Mouse (Mus musculus) MEL (cell line): ENCODE data around the gene Chil1. TPM values are rescaled to one million over a fixed set of nuclear protein-coding genes. Genes with fewer than 3 reads are reported as not detected.

Experiments used
- DNase-seq: peaks from one replicate; pipeline ENCODE4 v3.0.0; 2011; ENCODE audit warnings: low read depth, low spot score
- H3K27ac ChIP-seq: 2 replicates; pipeline ENCODE4 v1.5.1; 2012; ENCODE audit warnings: low read depth, mild to moderate bottlenecking, control low read depth, low read length, moderate library complexity; ENCODE audit not compliant: control insufficient read depth
- H3K27me3 ChIP-seq, 2 experiments: fragments of 150-350 bp in 1 of 2; sonication (generic) in 1 of 2; 2 replicates each; pipeline ENCODE4 v1.6.1; 2012; ENCODE audit warnings: low read length in 2 of 2, mild to moderate bottlenecking in 2 of 2, improper control_type of control experiment in 1 of 2, moderate library complexity in 1 of 2; ENCODE audit not compliant: insufficient read depth in 2 of 2, control insufficient read depth in 1 of 2
- H3K36me3 ChIP-seq, 2 experiments: 2 replicates each; pipeline ENCODE4 v1.6.1; 2012 to 2014; ENCODE audit warnings: low read length in 2 of 2, improper control_type of control experiment in 1 of 2, inconsistent platforms in 1 of 2, mild to moderate bottlenecking in 1 of 2; ENCODE audit not compliant: insufficient read depth in 2 of 2, control insufficient read depth in 1 of 2
- H3K4me1 ChIP-seq, 2 experiments: fragments of 150-350 bp in 1 of 2; sonication (generic) in 1 of 2; 2 replicates each; pipeline ENCODE4 v1.6.1; 2012; ENCODE audit warnings: low read length in 2 of 2, improper control_type of control experiment in 1 of 2, mild to moderate bottlenecking in 1 of 2; ENCODE audit not compliant: insufficient read depth in 2 of 2, control insufficient read depth in 1 of 2
- H3K4me3 ChIP-seq, 2 experiments: fragments of 150-350 bp in 1 of 2; sonication (generic) in 1 of 2; 2 replicates each; pipeline ENCODE4 v1.5.1; 2012; ENCODE audit warnings: low read depth in 2 of 2, low read length in 2 of 2, mild to moderate bottlenecking in 2 of 2, moderate library complexity in 2 of 2, control low read depth in 1 of 2, improper control_type of control experiment in 1 of 2; ENCODE audit not compliant: control insufficient read depth in 1 of 2, insufficient read depth in 1 of 2
- H3K79me2 ChIP-seq: 2 replicates; pipeline ENCODE4 v1.6.1; 2012; ENCODE audit warnings: mild to moderate bottlenecking, low read length, moderate library complexity; ENCODE audit not compliant: control insufficient read depth, poor library complexity, insufficient read depth
- H3K9ac ChIP-seq: 2 replicates; pipeline ENCODE4 v1.6.1; 2012; ENCODE audit warnings: low read depth, mild to moderate bottlenecking, control low read depth, low read length, moderate library complexity; ENCODE audit not compliant: control insufficient read depth, poor library complexity, severe bottlenecking
- H3K9me3 ChIP-seq: fragments of 150-350 bp; sonication (generic); replicated peaks from 2 replicates; pipeline ENCODE4 v1.6.1; 2012; ENCODE audit warnings: mild to moderate bottlenecking, low read length, improper control_type of control experiment, moderate library complexity; ENCODE audit not compliant: insufficient read depth
- CHD1 ChIP-seq: IDR thresholded peaks from 2 replicates; pipeline ENCODE4 v1.6.1; 2012; ENCODE audit warnings: low read depth, mild to moderate bottlenecking, inconsistent platforms, low read length, improper control_type of control experiment
- CTCF ChIP-seq, 3 experiments: IDR thresholded peaks in 2 of 3; conservative IDR thresholded peaks in 1 of 3; 2 replicates each; pipeline ENCODE4 v1.5.1; 2011 to 2012; ENCODE audit warnings: low read length in 3 of 3, low read depth in 2 of 3, mild to moderate bottlenecking in 2 of 3, improper control_type of control experiment in 1 of 3, inconsistent platforms in 1 of 3, mixed read lengths in 1 of 3, moderate library complexity in 1 of 3; ENCODE audit not compliant: control insufficient read depth in 1 of 3, insufficient read depth in 1 of 3, poor library complexity in 1 of 3, severe bottlenecking in 1 of 3
- E2F4 ChIP-seq: IDR thresholded peaks from 2 replicates; pipeline ENCODE4 v1.6.1; 2011; ENCODE audit warnings: low read depth, low read length, improper control_type of control experiment, borderline replicate concordance
- ELF1 ChIP-seq: IDR thresholded peaks from 2 replicates; pipeline ENCODE4 v1.6.1; 2014; ENCODE audit warnings: low read depth, mild to moderate bottlenecking, inconsistent platforms, low read length, improper control_type of control experiment, moderate library complexity
- GABPA ChIP-seq: IDR thresholded peaks from 2 replicates; pipeline ENCODE4 v1.6.1; 2012; ENCODE audit warnings: low read depth, mild to moderate bottlenecking, inconsistent platforms, low read length, improper control_type of control experiment, moderate library complexity
- GATA1 ChIP-seq: IDR thresholded peaks from 2 replicates; pipeline ENCODE4 v1.6.1; 2011; ENCODE audit warnings: low read depth, low read length, improper control_type of control experiment
- KAT2A ChIP-seq: conservative IDR thresholded peaks from 2 replicates; pipeline ENCODE4 v1.6.1; 2012; ENCODE audit warnings: low read depth, low read length, improper control_type of control experiment, inconsistent platforms
- MAFK ChIP-seq: IDR thresholded peaks from 2 replicates; pipeline ENCODE4 v1.6.1; 2011; ENCODE audit warnings: low read depth, mild to moderate bottlenecking, low read length, improper control_type of control experiment, borderline replicate concordance
- MAX ChIP-seq: IDR thresholded peaks from 2 replicates; pipeline ENCODE4 v1.6.1; 2011; ENCODE audit warnings: low read length, improper control_type of control experiment
- MAZ ChIP-seq: IDR thresholded peaks from 2 replicates; pipeline ENCODE4 v1.6.1; 2012; ENCODE audit warnings: low read depth, mild to moderate bottlenecking, inconsistent platforms, low read length, improper control_type of control experiment
- MEF2A ChIP-seq: IDR thresholded peaks from 2 replicates; pipeline ENCODE4 v1.6.1; 2014; ENCODE audit warnings: low read depth, mild to moderate bottlenecking, inconsistent platforms, low read length, improper control_type of control experiment; ENCODE audit not compliant: poor library complexity, insufficient replicate concordance, severe bottlenecking; ENCODE audit errors: extremely low read depth
- NELFE ChIP-seq: IDR thresholded peaks from 2 replicates; pipeline ENCODE4 v1.6.1; 2011; ENCODE audit warnings: low read depth, low read length, improper control_type of control experiment
- POLR2A ChIP-seq, 2 experiments: IDR thresholded peaks; 2 replicates each; pipeline ENCODE4 v1.6.1; 2011 to 2012; ENCODE audit warnings: low read length in 2 of 2, mild to moderate bottlenecking in 2 of 2, control low read depth in 1 of 2, improper control_type of control experiment in 1 of 2, low read depth in 1 of 2, moderate library complexity in 1 of 2; ENCODE audit not compliant: control insufficient read depth in 1 of 2, insufficient read depth in 1 of 2, poor library complexity in 1 of 2
- POLR2AphosphoS2 ChIP-seq: IDR thresholded peaks from 2 replicates; pipeline ENCODE4 v1.6.1; 2011; ENCODE audit warnings: low read length, improper control_type of control experiment
- RAD21 ChIP-seq: IDR thresholded peaks from 2 replicates; pipeline ENCODE4 v1.6.1; 2011; ENCODE audit warnings: mild to moderate bottlenecking, low read depth, low read length, improper control_type of control experiment
- SIN3A ChIP-seq: IDR thresholded peaks from 2 replicates; pipeline ENCODE4 v1.6.1; 2012; ENCODE audit warnings: low read length, improper control_type of control experiment, inconsistent platforms
- TAL1 ChIP-seq: IDR thresholded peaks from 2 replicates; pipeline ENCODE4 v1.6.1; 2012; ENCODE audit warnings: mild to moderate bottlenecking, inconsistent platforms, low read length, moderate library complexity, mixed read lengths
- TCF12 ChIP-seq: IDR thresholded peaks from 2 replicates; pipeline ENCODE4 v1.6.1; 2014; ENCODE audit warnings: low read depth, mild to moderate bottlenecking, inconsistent platforms, low read length, improper control_type of control experiment, moderate library complexity
- UBTF ChIP-seq: IDR thresholded peaks from 2 replicates; pipeline ENCODE4 v1.6.1; 2012; ENCODE audit warnings: low read depth, mild to moderate bottlenecking, inconsistent platforms, low read length, improper control_type of control experiment, moderate library complexity, borderline replicate concordance; ENCODE audit not compliant: insufficient read depth
- USF1 ChIP-seq: IDR thresholded peaks from 2 replicates; pipeline ENCODE4 v1.6.1; 2014; ENCODE audit warnings: low read depth, mild to moderate bottlenecking, inconsistent platforms, low read length, improper control_type of control experiment, moderate library complexity
- USF2 ChIP-seq, 2 experiments: IDR thresholded peaks; 2 replicates each; pipeline ENCODE4 v1.6.1; 2011 to 2012; ENCODE audit warnings: improper control_type of control experiment in 2 of 2, low read length in 2 of 2, borderline replicate concordance in 1 of 2, inconsistent platforms in 1 of 2, low read depth in 1 of 2, mild to moderate bottlenecking in 1 of 2; ENCODE audit not compliant: insufficient read depth in 1 of 2
- ZC3H11A ChIP-seq: IDR thresholded peaks from 2 replicates; pipeline ENCODE4 v1.6.1; 2012; ENCODE audit warnings: low read depth, mild to moderate bottlenecking, inconsistent platforms, low read length, improper control_type of control experiment
- ZKSCAN1 ChIP-seq: IDR thresholded peaks from 2 replicates; pipeline ENCODE4 v1.6.1; 2012; ENCODE audit warnings: low read depth, mild to moderate bottlenecking, inconsistent platforms, low read length, improper control_type of control experiment, moderate library complexity
- ZMIZ1 ChIP-seq: IDR thresholded peaks from 2 replicates; pipeline ENCODE4 v1.6.1; 2012; ENCODE audit warnings: low read depth, mild to moderate bottlenecking, inconsistent platforms, low read length, improper control_type of control experiment, moderate library complexity
- ZNF384 ChIP-seq: IDR thresholded peaks from 2 replicates; pipeline ENCODE4 v1.6.1; 2012; ENCODE audit warnings: low read depth, mild to moderate bottlenecking, inconsistent platforms, low read length, improper control_type of control experiment
- polyA plus RNA-seq, 2 experiments: library from polyadenylated mRNA; stranded (reverse) in 1 of 2; unstranded in 1 of 2; fragments of >175 nt in 1 of 2; fragments of >200 nt in 1 of 2; gene quantifications; 2 replicates each; pipeline versions ENCODE4 v1.2.1 to v1.2.4; 2012; ENCODE audit warnings: low replicate concordance in 2 of 2, low read depth in 1 of 2; ENCODE audit not compliant: insufficient read length in 2 of 2, insufficient read depth in 1 of 2, missing spikeins in 1 of 2
- total RNA-seq: library from RNA; depleted of rRNA; stranded (reverse); fragments of 300-350 nt; gene quantifications from 2 replicates; pipeline ENCODE4 v1.2.3, GENCODE M21; 2012

Chil1 gene
- total and polyA plus RNA-seq, 3 experiments, result not detected

- DNase-seq, result no peak
- TF ChIP-seq UBTF (no peak), E2F4 (no peak), MAFK (no peak), TCF12 (no peak), ZKSCAN1 (no peak), CTCF (IDR thresholded peaks at IDR 0.05 in 2 of 3, conservative IDR thresholded peaks at IDR 0.05 in 1 of 3; ENCODE audit: control insufficient read depth in 1 of 3, insufficient read depth in 1 of 3, low read depth in 2 of 3, low read length in 3 of 3, poor library complexity in 1 of 3, severe bottlenecking in 1 of 3) (no peak), USF2 (IDR thresholded peaks at IDR 0.05; ENCODE audit: borderline replicate concordance in 1 of 2, insufficient read depth in 1 of 2, low read depth in 1 of 2, low read length in 2 of 2) (no peak), CHD1 (no peak)
- H3K27me3 ChIP-seq, result peaks cover 0 to 9% of the 10 kb centered on the region in 2 experiments; a peak in 1 of 4 replicates
- peaks cover 0 to 3% of the 10 kb centered on the region in 2 experiments; a peak in 1 of 4 replicates for H3K36me3 ChIP-seq
- H3K27ac ChIP-seq, result no peak overlapping the region
- H3K79me2 ChIP-seq, result no peaks in the 10 kb centered on the region
- no peak overlapping the region for H3K4me3 ChIP-seq
- H3K9ac ChIP-seq, result no peak overlapping the region
- H3K4me1 ChIP-seq, result peaks cover 3 to 20% of the 10 kb centered on the region in 2 experiments; a peak in 3 of 4 replicates
- no peaks in the 10 kb centered on the region for H3K9me3 ChIP-seq
Observed at GRCm38 (mm10) chr1:134230638-134231228, 48.8 kb downstream of the Chil1 start.

GRCm38 (mm10) chr1:134231270-134231669, 49.3 kb downstream of the Chil1 start:
- TF ChIP-seq TCF12, result no peak
- no peak for TF ChIP-seq ZMIZ1
- no peak for TF ChIP-seq GATA1
- TF ChIP-seq MAZ, result no peak
- no peak for TF ChIP-seq MEF2A
- no peak for TF ChIP-seq KAT2A
- TF ChIP-seq ZNF384, result no peak
- no peak for TF ChIP-seq POLR2AphosphoS2
- no peak for TF ChIP-seq RAD21
- no peak for TF ChIP-seq USF1
- TF ChIP-seq POLR2A (IDR thresholded peaks at IDR 0.05; ENCODE audit: control insufficient read depth in 1 of 2, insufficient read depth in 1 of 2, low read depth in 1 of 2, low read length in 2 of 2, poor library complexity in 1 of 2), result no peak
- no peak for TF ChIP-seq ZKSCAN1
- TF ChIP-seq GABPA, result no peak
- TF ChIP-seq SIN3A, result no peak
- TF ChIP-seq MAX, result no peak
- no peak for TF ChIP-seq ELF1
- TF ChIP-seq TAL1, result no peak
- no peak for TF ChIP-seq ZC3H11A
- TF ChIP-seq NELFE, result no peak
- Histone ChIP-seq H3K27ac (no peak overlapping the region), H3K4me3 (no peak overlapping the region), H3K79me2 (no peaks in the 10 kb centered on the region), H3K4me1 (peaks cover 3 to 20% of the 10 kb centered on the region in 2 experiments; a peak in 3 of 4 replicates), H3K9ac (no peak overlapping the region), H3K9me3 (no peaks in the 10 kb centered on the region), H3K36me3 (peaks cover 0 to 3% of the 10 kb centered on the region in 2 experiments; a peak in 1 of 4 replicates), H3K27me3 (peaks cover 0 to 9% of the 10 kb centered on the region in 2 experiments; a peak in 1 of 4 replicates)
- DNase-seq, result no peak
